Mouse (Mus musculus) embryonic facial prominence, embryonic 10.5 days (tissue): ENCODE measurements around the gene Otud7b. TPM values are rescaled to one million over a fixed set of nuclear protein-coding genes. Genes with fewer than 3 reads are reported as not detected.

ENCODE experiments used
- DNase-seq: peaks from one replicate; pipeline ENCODE4 v3.0.0-alpha.2; 2017; ENCODE audit warnings: low spot score
- H3K27ac ChIP-seq: fragments of 300-500 bp; sonication (generic); replicated peaks from 2 replicates; pipeline ENCODE4 v1.5.1; 2016; ENCODE audit warnings: mild to moderate bottlenecking
- H3K27me3 ChIP-seq: fragments of 300-500 bp; sonication (generic); replicated peaks from 2 replicates; pipeline ENCODE4 v1.6.1; 2016; ENCODE audit warnings: low read depth, mild to moderate bottlenecking; ENCODE audit not compliant: poor library complexity, severe bottlenecking
- H3K36me3 ChIP-seq: fragments of 300-500 bp; sonication (generic); replicated peaks from 2 replicates; pipeline ENCODE4 v1.6.1; 2016; ENCODE audit warnings: mild to moderate bottlenecking, moderate library complexity
- H3K4me1 ChIP-seq: fragments of 300-500 bp; sonication (generic); 2 replicates; pipeline ENCODE4 v1.6.1; 2016
- H3K4me3 ChIP-seq: fragments of 300-500 bp; sonication (generic); 2 replicates; pipeline ENCODE4 v1.5.1; 2016; ENCODE audit warnings: mild to moderate bottlenecking, moderate library complexity
- H3K9me3 ChIP-seq: fragments of 300-500 bp; sonication (generic); 2 replicates; pipeline ENCODE4 v1.6.1; 2016; ENCODE audit warnings: mild to moderate bottlenecking
- WGBS: fragments of 180-500 bp; shearing (Covaris S2); methylation state at CpG from one replicate; pipeline ENCODE4 v1.1.7; 2016; 5-methylcytosine and 5-hydroxymethylcytosine counted together
- polyA plus RNA-seq: library from polyadenylated mRNA; unstranded; fragments of >200 nt; fragmentation: Nextera tagmentation; extraction: Ambion mirVana; gene quantifications from 2 replicates; pipeline ENCODE4 v1.2.1, GENCODE M21; 2016

Gene Otud7b
- polyA plus RNA-seq, 1 experiment from 2014 or later = 20.8 TPM

GRCm38 (mm10) chr3:96069542-96069941 lies 34.8 kb upstream of the Otud7b start:
- H3K36me3 ChIP-seq = no peaks in the 10 kb centered on the region

GRCm38 (mm10) chr3:96070241-96070640 lies 34.1 kb upstream of the Otud7b start:
- no peak overlapping the region for H3K27ac ChIP-seq
- H3K36me3 ChIP-seq = no peaks in the 10 kb centered on the region
- DNase-seq = no peak
- 79% methylated on average over 4 of the region's 4 CpGs for WGBS
- no peaks in the 10 kb centered on the region for H3K27me3 ChIP-seq
- no peak overlapping the region for H3K4me3 ChIP-seq
- peaks cover 6% of the 10 kb centered on the region; the same call in 1 of the 2 replicates for H3K4me1 ChIP-seq
- H3K9me3 ChIP-seq = peaks cover 2% of the 10 kb centered on the region; the same call in 1 of the 2 replicates

More at GRCm38 (mm10) chr3:96069542-96069941, 34.8 kb upstream of the Otud7b start:
- Histone ChIP-seq H3K9me3 (no peaks in the 10 kb centered on the region), H3K27me3 (no peaks in the 10 kb centered on the region), H3K27ac (no peak overlapping the region), H3K4me1 (peaks cover 10% of the 10 kb centered on the region; the same call in 1 of the 2 replicates), H3K4me3 (no peak overlapping the region)
- DNase-seq = no peak
- 60% methylated on average over 1 of the region's 1 CpGs for WGBS

DNA sequence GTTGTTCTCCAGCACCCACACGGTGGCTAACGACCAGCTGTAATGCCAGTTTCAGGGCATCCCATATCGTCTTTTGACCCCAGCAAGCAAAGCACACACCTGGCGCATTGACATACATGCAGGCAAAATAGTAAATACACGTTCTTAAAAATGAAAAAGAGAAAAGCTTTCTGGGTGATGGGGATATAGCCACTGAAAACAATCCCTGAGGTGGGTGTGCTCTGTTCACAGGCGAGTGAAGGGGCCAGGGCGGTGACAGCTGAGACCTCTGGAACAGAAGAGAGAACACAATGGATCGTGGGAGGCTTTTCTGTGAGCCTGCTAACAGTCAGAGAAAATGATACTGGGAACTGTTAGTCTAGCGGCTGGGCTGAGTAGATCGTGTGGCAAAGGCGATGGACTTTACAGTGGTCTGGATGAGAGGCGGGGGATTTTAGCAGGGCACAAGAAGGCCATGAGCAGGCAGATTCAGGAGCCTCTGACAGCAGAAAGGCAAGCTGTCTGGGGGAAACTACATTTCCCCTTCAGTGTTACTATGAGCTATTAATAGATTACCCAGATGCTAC lies 31.3 kb upstream of the Otud7b start:
- Histone ChIP-seq H3K9me3 (peaks cover 3% of the 10 kb centered on the region; the same call in 1 of the 2 replicates), H3K27me3 (no peaks in the 10 kb centered on the region), H3K4me3 (no peak overlapping the region), H3K36me3 (no peaks in the 10 kb centered on the region), H3K27ac (no peak overlapping the region), H3K4me1 (no peaks in the 10 kb centered on the region)
- 72% methylated on average over 12 of the region's 12 CpGs for WGBS
- DNase-seq = no peak

GRCm38 (mm10) chr3:96078066-96078465 lies 26.3 kb upstream of the Otud7b start:
- H3K9me3 ChIP-seq = peaks cover 3% of the 10 kb centered on the region; the same call in 1 of the 2 replicates
- no peaks in the 10 kb centered on the region for H3K27me3 ChIP-seq
- no peak overlapping the region for H3K27ac ChIP-seq
- H3K4me1 ChIP-seq = no peaks in the 10 kb centered on the region
- WGBS = 70% methylated on average over 6 of the region's 6 CpGs
- H3K36me3 ChIP-seq = no peaks in the 10 kb centered on the region
- H3K4me3 ChIP-seq = no peak overlapping the region
- no peak for DNase-seq

- Histone ChIP-seq H3K4me1 (no peaks in the 10 kb centered on the region), H3K27me3 (no peaks in the 10 kb centered on the region)
Measured at GRCm38 (mm10) chr3:96078711-96079110, 25.6 kb upstream of the Otud7b start.

DNA sequence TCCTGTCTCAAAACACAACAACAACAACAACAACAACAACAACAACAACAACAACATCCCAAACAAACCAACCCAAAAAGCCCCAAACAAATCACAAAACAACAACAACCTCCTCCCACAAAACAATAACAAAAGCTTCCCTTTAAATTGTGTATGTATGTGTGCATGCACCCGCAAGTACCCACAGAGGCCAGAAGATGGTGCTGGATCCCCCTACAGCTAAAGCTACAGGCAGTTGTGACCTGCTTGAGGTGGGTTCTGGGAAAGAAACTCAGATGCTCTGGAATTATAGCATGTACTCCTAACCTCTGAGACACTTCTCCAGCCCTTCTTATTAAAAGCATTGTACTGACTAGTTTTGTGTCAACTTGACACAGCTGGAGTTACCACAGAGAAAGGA lies 23.3 kb upstream of the Otud7b start:
- DNase-seq = peak; percentile 40
- H3K27me3 ChIP-seq = no peaks in the 10 kb centered on the region
- no peaks in the 10 kb centered on the region for H3K9me3 ChIP-seq
- H3K36me3 ChIP-seq = no peaks in the 10 kb centered on the region
- WGBS = 60% methylated on average over 1 of the region's 1 CpGs
- no peak overlapping the region for H3K4me3 ChIP-seq
- no peaks in the 10 kb centered on the region for H3K4me1 ChIP-seq
- H3K27ac ChIP-seq = no peak overlapping the region

More at GRCm38 (mm10) chr3:96078711-96079110, 25.6 kb upstream of the Otud7b start:
- H3K36me3 ChIP-seq = no peaks in the 10 kb centered on the region
- no peak overlapping the region for H3K27ac ChIP-seq
- 65% methylated on average over 3 of the region's 3 CpGs for WGBS
- peaks cover 3% of the 10 kb centered on the region; the same call in 1 of the 2 replicates for H3K9me3 ChIP-seq
- H3K4me3 ChIP-seq = no peak overlapping the region
- no peak for DNase-seq

DNA sequence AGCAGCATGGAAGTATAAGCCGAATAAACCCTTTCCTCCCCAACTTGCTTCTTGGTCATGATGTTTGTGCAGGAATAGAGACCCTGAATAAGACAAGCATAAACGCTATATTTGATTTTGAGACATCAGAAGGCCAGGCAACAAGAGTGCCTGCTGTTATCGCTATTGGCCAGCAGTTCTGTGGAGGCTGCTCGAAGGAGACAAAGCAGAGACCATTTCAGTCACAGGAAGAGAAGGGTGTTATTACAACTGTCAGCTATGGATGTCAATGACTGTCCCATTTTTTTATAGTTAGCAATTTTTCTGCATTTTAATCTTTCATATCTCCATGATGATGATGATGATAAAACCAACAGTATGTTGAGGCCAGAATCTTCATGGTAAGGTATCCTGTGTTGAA lies 22.7 kb upstream of the Otud7b start:
- Histone ChIP-seq H3K4me1 (no peaks in the 10 kb centered on the region), H3K27ac (no peak overlapping the region), H3K36me3 (no peaks in the 10 kb centered on the region), H3K27me3 (no peaks in the 10 kb centered on the region), H3K9me3 (no peaks in the 10 kb centered on the region), H3K4me3 (no peak overlapping the region)
- DNase-seq = no peak
- WGBS = 87% methylated on average over 4 of the region's 4 CpGs

DNA sequence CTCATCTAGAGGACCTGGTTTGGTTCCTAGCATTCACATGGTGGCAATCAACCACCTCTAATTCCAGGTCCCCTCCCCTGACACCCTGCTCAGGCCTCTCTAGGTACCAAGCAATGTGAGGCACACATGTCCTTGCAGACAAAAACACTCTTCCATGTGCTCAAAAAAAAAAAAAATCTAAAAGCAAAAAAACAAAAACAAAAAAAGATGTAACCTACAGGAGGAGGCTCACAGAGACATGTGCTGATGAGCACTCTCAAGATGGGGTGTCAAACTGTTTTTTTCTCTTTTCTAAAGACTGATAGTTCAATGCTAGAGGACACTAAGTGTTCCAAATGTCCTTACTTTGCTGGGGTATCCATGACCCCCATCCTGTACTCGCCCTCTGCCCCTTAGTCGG lies 22.2 kb upstream of the Otud7b start:
- Histone ChIP-seq H3K9me3 (no peaks in the 10 kb centered on the region), H3K36me3 (no peaks in the 10 kb centered on the region), H3K27me3 (no peaks in the 10 kb centered on the region), H3K4me3 (no peak overlapping the region), H3K4me1 (no peaks in the 10 kb centered on the region), H3K27ac (no peak overlapping the region)
- 84% methylated on average over 2 of the region's 2 CpGs for WGBS
- no peak for DNase-seq

DNA sequence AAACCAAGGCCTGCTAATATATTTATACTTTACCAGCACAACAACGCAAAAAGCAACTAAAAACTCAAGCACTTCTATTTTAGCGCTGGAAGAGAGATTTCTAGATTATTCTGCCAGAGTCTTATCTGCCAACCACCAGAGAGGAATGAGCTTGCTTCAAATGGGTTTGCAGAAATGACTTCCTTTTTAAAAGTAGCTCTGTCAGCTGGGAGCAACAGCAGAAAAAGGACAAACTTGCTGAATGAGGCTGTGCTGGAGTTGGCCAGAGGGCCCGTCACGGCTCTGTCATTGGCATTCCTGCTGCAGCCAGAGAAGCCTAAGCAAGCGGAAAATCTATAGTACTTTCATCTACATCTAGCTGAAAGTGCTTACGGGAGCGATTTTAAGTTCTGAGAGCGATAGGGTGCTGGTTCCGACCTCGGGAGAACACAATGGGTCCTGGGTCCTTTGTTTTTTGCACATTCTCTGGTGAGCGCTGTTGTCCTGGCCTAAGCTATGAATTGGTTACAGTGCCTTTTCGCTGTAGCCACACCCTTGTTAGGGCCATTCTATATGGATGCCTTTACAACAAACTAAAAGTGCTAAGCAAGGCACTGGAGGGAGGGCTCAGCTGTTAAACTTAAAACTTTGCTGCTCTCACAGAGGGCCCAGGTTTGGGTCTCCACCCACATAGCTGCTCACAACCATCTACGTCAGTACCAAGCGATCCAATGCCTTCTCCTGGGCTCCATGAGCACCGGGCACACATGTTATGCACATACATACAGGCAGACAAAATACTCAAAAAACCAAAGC lies 21.4 kb upstream of the Otud7b start:
- no peaks in the 10 kb centered on the region for H3K4me1 ChIP-seq
- WGBS = 74% methylated on average over 15 of the region's 15 CpGs
- DNase-seq = no peak
- H3K4me3 ChIP-seq = no peak overlapping the region
- H3K27me3 ChIP-seq = no peaks in the 10 kb centered on the region
- H3K36me3 ChIP-seq = no peaks in the 10 kb centered on the region
- H3K27ac ChIP-seq = no peak overlapping the region
- H3K9me3 ChIP-seq = no peaks in the 10 kb centered on the region

DNA sequence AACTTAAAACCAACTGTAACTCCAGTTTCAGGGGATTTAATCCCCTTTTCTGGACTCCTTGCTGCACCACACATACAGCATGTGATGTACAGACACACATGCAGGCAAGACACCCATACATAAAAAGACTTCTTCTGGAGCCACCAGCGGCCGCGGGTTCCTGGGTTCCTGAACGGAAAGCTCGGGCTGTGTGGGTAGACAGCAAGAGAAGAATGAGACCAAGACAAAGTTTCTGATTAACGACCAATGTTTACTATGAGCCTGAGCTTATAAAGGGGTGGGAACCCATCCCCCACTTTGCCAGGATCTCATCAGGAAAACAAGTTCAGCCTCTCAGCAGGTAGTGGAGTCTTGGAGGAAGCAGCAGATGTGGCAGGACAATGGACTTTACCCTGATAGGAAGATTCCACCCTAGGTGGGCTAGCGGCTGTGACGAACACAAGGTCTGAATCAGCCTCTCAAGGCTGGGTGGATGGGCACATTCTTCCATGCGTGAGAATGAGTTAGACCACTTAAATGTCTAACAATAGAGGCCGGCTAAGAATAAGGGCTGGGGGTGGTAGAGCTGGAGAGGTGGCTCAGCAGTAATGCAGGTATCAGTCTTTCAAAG lies 20.1 kb upstream of the Otud7b start:
- Histone ChIP-seq H3K27ac (no peak overlapping the region), H3K4me1 (no peaks in the 10 kb centered on the region), H3K4me3 (no peak overlapping the region), H3K27me3 (no peaks in the 10 kb centered on the region), H3K36me3 (no peaks in the 10 kb centered on the region), H3K9me3 (no peaks in the 10 kb centered on the region)
- 81% methylated on average over 10 of the region's 10 CpGs for WGBS
- DNase-seq = no peak

- no peaks in the 10 kb centered on the region for H3K9me3 ChIP-seq
- 72% methylated on average over 2 of the region's 2 CpGs for WGBS
- no peak for DNase-seq
- H3K4me1 ChIP-seq = no peaks in the 10 kb centered on the region
- H3K27ac ChIP-seq = no peak overlapping the region
- H3K27me3 ChIP-seq = no peaks in the 10 kb centered on the region
- H3K36me3 ChIP-seq = no peaks in the 10 kb centered on the region
- no peak overlapping the region for H3K4me3 ChIP-seq
Measured at GRCm38 (mm10) chr3:96087219-96087618, 17.1 kb upstream of the Otud7b start.

- WGBS = 84% methylated on average over 4 of the region's 4 CpGs
- H3K27me3 ChIP-seq = no peaks in the 10 kb centered on the region
- no peak for DNase-seq
- no peak overlapping the region for H3K27ac ChIP-seq
- H3K36me3 ChIP-seq = no peaks in the 10 kb centered on the region
- no peak overlapping the region for H3K4me3 ChIP-seq
- no peaks in the 10 kb centered on the region for H3K9me3 ChIP-seq
- no peaks in the 10 kb centered on the region for H3K4me1 ChIP-seq
Measured at GRCm38 (mm10) chr3:96087801-96088200, 16.5 kb upstream of the Otud7b start.
